Mouse (Mus musculus): Measurements from ENCODE around the gene Erbb2. TPM values are rescaled to one million over a fixed set of nuclear protein-coding genes. Genes with fewer than 3 reads are reported as not detected.

Gene Erbb2
- total RNA-seq (2023), result not detected

GRCm38 (mm10) chr11:98412273-98412796, at the start of gene Erbb2:
Erbb2 (plus strand) TSS chr11:98412470.

GRCm38 (mm10) chr11:98383261-98384030, 28.8 kb upstream of the Erbb2 start, which contains the start of gene Tcap:
Tcap (plus strand) TSS chr11:98383811.

DNA sequence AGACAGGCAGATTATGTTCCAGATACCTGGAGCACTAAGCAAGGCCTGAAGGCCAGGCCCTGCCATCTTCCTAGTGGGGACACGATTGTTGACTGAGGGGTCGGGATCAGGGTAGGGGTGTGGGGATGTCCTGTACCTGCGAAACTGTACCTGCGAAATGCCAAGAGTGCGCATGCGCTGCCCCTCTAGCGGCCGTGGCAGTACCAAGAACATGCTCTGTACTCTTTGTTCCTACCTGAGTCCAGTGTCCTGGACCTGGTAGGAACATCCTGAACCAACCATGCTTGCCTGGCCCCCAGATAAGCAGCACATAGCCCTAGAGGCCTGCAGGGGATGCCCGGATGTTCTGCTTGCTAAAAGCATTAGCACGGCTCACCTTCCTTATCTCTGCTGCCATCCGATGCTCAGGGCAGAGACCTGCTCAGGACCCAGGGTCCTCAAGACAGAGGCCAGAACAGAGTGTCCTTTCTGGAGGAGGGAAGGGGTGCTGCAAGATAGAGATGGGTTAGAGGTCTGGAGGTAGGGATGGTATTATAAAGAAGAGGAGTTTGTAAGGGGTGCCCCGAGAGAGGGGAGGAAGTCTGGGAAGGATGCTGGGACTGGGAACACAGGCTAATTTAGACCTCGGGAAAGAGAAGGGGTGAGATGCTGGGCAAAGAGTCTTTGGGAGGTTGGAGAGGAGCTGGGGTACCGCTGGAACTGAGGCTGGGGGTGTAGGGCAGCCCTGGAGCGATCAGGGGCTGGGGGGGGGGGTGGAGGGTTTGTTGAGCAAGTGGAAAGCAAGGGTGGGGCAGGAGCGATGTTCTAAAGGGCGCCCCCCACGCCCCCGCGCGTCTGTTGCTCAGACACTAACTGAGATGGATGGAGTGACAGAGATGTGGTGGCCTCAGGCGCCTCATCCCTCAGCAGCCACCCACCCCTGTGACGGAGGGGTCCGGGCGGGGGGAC, 26.4 kb upstream of the Erbb2 start, which contains the start of gene Pnmt:
TSS of gene Pnmt (plus strand) at position 813 of the 948 bp plus-strand sequence.

GRCm38 (mm10) chr11:98400161-98400726, 12.0 kb upstream of the Erbb2 start, which contains the start of gene Pgap3:
Pgap3 (minus strand) TSS chr11:98400490.

GRCm38 (mm10) chr11:98438331-98439158, 26.3 kb downstream of the Erbb2 start, which contains the start of gene Mien1:
Mien1 (minus strand) TSS chr11:98438991.

GRCm38 (mm10) chr11:98446213-98446561, 33.9 kb downstream of the Erbb2 start, which contains the start of gene Grb7:
Grb7 (plus strand) TSS chr11:98446394.

Other genes starting within 250 kb of the Erbb2 start
- 75.5 TPM for gene Med1, start 219.2 kb upstream of the Erbb2 start, total RNA-seq (2023)
- gene Cdk12, start 209.4 kb upstream of the Erbb2 start, total RNA-seq (2023), result 88.6 TPM
- not detected for gene Neurod2, start 82.8 kb upstream of the Erbb2 start, total RNA-seq (2023)
- not detected for gene Ppp1r1b, start 64.1 kb upstream of the Erbb2 start, total RNA-seq (2023)
- gene Stard3, start 54.1 kb upstream of the Erbb2 start, total RNA-seq (2023), result 40.9 TPM
- not detected for gene Tcap, start 28.7 kb upstream of the Erbb2 start, total RNA-seq (2023)
- gene Pnmt, start 26.0 kb upstream of the Erbb2 start, total RNA-seq (2023), result not detected
- gene Pgap3, start 12.0 kb upstream of the Erbb2 start, total RNA-seq (2023), result 11.3 TPM
- 43.0 TPM for gene Mien1, start 26.5 kb downstream of the Erbb2 start, total RNA-seq (2023)
- gene Grb7, start 33.9 kb downstream of the Erbb2 start, total RNA-seq (2023), result 0.31 TPM
- gene Ikzf3, start 133.6 kb downstream of the Erbb2 start, total RNA-seq (2023), result 178 TPM
- 3.7 TPM for gene Zpbp2, start 138.6 kb downstream of the Erbb2 start, total RNA-seq (2023)
- 20.5 TPM for gene Ormdl3, start 174.9 kb downstream of the Erbb2 start, total RNA-seq (2023)
- gene Lrrc3c, start 185.8 kb downstream of the Erbb2 start, total RNA-seq (2023), result not detected
- 28.9 TPM for gene Gm12355, start 213.2 kb downstream of the Erbb2 start, total RNA-seq (2023)
- not detected for gene Gsdma3, start 213.9 kb downstream of the Erbb2 start, total RNA-seq (2023)
- not detected for gene Gsdma2, start 234.3 kb downstream of the Erbb2 start, total RNA-seq (2023)